Mouse (Mus musculus) right cerebral cortex, postnatal 4 days (tissue): Measurements from ENCODE around the gene Rplp0.

ENCODE experiments used
- DNase-seq: peaks from one replicate; pipeline ENCODE4 v3.0.0-alpha.2; 2022

Gene Rplp0

GRCm38 (mm10) chr5:115586780-115587179 is 27.5 kb downstream of the Rplp0 start:
- no peak for DNase-seq

GRCm38 (mm10) chr5:115591028-115591427 is 31.8 kb downstream of the Rplp0 start:
- DNase-seq, result no peak

GRCm38 (mm10) chr5:115591506-115591905 is 32.2 kb downstream of the Rplp0 start:
- no peak for DNase-seq

- DNase-seq, result no peak
These were observed 44.3 kb downstream of the Rplp0 start for GRCm38 (mm10) chr5:115603561-115603960.

- no peak for DNase-seq
These were observed 52.3 kb downstream of the Rplp0 start for GRCm38 (mm10) chr5:115611566-115611965.
